Mouse (Mus musculus) left cerebral cortex, postnatal 4 days (tissue): Measurements from ENCODE around the gene Gm26897. TPM values are rescaled to one million over a fixed set of nuclear protein-coding genes. Genes with fewer than 3 reads are reported as not detected.
A peak's percentile ranks its signal among the peaks of the same experiment; 100 is the strongest.

Experiments used
- DNase-seq: peaks from one replicate; pipeline ENCODE4 v3.0.0-alpha.2; 2022
- intact Hi-C: fragments of 180-260 bp; cut with DNase I; formaldehyde crosslinking; loops from one replicate; pipeline ENCODE4 v1.15.1; 2025
- total RNA-seq, 2 experiments: library from RNA; stranded (reverse); gene quantifications; 2 replicates each; pipeline ENCODE4 v1.2.3; 2021

The Gm26897 gene
- total RNA-seq, 2 experiments from 2014 or later: not detected

DNA sequence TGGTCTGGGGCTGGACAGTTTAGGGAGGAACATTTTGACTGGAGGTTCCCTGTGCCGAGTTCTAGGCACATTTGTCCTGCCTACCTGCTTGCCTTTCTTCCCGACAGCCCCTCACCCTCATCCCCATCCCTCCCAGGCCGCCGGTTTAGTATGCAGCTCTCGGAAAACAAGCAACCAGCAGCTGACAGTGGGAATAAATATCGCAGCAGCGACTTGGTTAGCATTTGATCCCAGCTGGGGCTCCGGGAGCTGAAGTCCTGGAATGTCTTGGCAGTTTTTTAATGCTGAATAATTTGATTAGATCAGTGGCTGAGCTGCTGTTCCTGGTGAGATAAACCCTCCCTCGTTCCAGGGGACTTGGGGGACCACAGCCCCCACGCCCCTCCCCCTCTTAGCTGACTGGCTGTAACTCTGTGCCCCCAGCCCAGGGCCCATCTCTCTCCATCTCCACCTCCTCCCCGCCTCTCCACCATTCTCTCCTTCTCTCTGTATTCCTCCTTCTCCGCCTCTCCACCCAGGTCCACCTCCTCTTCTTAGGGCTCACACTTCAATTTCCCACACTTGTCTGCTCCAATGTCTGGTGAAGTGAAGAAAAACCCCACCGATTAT, 8.7 kb downstream of the Gm26897 start:
- intact Hi-C loops: loop anchor here (10.0 kb wide), 1 partner anchor 158 kb away; no protein-coding TSS in a partner anchor
- no peak for DNase-seq

GRCm38 (mm10) chr5:111749599-111749998, 15.9 kb downstream of the Gm26897 start:
- no peak for DNase-seq
- intact Hi-C loops: loop anchor here (10.0 kb wide), 1 partner anchor 165 kb away; no protein-coding TSS in a partner anchor

DNA sequence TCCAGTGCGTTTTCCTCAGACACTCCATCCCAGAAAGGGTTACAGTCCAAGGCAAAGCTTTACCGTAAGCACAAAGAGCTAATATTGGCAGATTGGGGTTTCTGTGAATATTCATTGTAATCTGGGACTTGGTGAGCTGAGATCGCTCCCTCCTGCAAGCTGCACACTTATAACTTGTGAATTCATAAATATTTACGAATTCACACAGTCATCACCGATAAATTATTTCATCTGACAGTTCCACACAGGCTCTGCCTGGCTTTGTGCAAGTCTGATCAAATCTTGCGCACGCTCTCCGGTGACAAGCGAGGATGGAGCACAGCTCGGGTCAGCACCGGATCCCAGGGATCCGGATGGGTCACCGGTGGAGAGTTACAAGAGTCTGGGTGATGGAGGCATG, 16.4 kb downstream of the Gm26897 start:
- intact Hi-C loops: no loop called here
- DNase-seq: no peak

DNA sequence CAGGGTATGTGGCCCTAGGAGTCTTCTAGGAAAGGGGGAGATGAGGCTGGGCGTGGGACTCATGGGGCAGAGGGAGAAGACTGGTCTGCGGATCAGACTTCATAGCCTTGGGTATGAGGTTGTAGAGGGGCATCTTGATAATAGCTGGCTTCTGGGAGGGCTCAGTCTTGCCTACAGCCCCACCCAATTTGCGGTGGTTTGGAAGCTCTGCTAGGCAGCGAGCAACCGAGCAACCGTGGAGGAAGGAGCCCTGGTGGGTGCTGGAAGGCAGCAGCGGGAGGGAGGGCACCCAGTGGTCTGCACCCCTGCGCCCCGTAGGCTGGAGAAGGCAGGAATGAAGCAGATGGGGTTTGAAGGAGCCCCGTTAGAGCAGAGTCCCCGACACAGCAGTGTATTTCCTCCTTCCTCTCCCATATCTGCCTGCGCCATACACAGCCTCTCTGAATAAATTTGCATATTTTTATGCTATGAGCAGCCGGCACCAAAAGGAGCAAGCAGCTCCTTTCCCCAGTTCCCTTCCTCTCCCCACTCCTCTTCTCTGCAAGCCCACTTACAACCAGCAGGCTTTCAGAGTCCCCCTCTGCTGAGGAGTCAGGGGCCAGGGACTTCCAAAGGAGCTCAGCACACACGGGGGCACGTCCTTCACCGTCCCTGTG, 20.9 kb downstream of the Gm26897 start:
- intact Hi-C loops: no loop called here
- DNase-seq: no peak

- DNase-seq: no peak
Observed at GRCm38 (mm10) chr5:111755330-111755729, 21.6 kb downstream of the Gm26897 start.

GRCm38 (mm10) chr5:111760721-111761480, 27.2 kb downstream of the Gm26897 start:
- no peak for DNase-seq
- intact Hi-C loops: loop anchor here (10.0 kb wide), 2 partner anchors 94 to 284 kb away; no protein-coding TSS in a partner anchor

More at GRCm38 (mm10) chr5:111755330-111755729, 21.6 kb downstream of the Gm26897 start:
- intact Hi-C loops: no loop called here

DNA sequence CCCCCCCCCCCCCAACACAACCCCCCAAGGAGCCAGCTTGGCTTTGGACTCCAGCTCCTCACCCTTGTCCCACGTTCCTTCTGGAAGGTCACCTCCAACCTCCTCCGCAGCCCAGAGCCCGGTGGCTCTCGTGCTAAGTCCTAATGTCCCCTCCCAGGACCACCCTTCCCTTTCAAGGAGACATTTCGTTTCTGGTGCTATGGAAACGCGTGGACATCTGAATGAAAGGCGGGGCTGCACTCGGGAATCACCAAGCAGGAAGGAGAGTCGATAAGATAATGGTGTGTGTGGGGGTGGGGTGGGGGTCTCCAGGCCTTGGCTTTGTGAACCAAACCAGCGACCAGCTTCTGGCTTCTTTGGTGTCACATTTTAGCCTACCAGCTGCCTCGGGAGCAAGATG, 27.9 kb downstream of the Gm26897 start:
- intact Hi-C loops: loop anchor here (10.0 kb wide), 2 partner anchors 93 to 283 kb away; no protein-coding TSS in a partner anchor
- DNase-seq: no peak

DNA sequence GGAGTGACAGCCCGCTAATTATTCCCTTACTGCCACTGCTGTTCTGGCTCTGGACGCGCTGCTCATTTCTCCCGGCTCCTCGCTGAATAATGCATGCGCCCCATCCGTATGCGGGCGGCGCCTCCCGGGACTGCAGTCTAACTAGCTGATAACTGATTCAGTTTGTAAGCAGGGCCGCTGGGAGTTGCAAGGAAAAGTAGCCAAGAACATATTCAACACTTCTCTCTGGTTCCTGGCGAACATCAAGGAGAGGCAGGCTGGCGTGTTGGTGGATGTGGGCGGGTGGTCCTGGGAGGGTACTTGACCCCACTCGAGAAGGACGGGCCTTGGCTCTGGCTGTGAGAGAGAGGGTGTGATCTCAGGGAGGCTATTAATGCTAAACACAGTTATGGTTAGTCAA, 28.4 kb downstream of the Gm26897 start:
- intact Hi-C loops: loop anchor here (10.0 kb wide), 2 partner anchors 93 to 283 kb away; no protein-coding TSS in a partner anchor
- DNase-seq: peak; percentile 63

DNA sequence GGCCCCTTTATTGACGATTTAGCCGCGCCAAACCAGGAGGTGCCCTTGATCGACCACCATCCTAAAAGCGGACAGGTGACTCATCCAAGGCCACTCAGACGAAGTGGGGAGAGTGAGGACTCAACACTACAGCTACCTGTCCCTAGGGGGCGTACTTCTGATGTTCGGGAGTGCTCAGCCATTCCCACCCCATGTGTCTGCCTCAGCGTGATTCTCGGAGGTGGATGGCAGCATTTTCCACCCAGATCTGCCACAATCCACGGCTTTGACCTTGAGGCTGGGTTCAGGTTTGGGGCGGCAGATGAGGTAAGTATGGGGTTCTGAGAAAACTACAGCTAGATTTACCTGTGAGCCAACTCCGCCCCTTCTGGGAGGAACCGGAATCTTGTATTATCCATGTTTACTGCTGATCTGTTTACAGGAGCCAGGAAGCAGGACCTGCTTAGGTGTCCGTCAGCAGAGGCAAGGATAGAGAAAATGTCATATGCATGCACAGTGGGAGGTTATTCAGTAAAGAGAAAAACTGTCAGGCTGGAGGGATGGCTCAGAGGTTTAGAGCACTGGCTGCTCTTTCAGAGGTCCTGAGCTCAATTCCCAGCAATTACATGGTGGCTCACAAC, 32.1 kb downstream of the Gm26897 start:
- DNase-seq: no peak
- intact Hi-C loops: loop anchor here (10.0 kb wide), 2 partner anchors 89 to 279 kb away; no protein-coding TSS in a partner anchor

DNA sequence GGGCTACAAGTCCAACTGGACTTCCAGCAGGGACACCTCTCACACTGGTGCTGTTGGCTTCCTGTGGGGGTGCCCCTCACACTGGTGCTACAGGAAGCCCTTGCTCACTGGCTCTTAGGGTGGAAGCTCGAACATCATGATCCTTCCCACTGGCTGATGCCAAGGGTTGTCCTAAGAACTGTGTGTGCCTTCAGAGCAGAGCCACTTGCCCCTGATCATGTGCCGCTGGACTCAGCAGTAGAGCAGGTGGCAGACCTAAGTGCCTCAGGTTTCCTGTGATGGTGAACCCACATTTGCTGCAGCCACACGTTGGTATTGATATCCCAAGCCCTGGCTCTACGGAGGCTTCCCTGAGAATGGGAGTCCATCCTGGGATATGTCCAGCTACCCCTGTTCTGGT, 33.0 kb downstream of the Gm26897 start:
- intact Hi-C loops: loop anchor here (10.0 kb wide), 2 partner anchors 88 to 278 kb away; no protein-coding TSS in a partner anchor
- DNase-seq: no peak

DNA sequence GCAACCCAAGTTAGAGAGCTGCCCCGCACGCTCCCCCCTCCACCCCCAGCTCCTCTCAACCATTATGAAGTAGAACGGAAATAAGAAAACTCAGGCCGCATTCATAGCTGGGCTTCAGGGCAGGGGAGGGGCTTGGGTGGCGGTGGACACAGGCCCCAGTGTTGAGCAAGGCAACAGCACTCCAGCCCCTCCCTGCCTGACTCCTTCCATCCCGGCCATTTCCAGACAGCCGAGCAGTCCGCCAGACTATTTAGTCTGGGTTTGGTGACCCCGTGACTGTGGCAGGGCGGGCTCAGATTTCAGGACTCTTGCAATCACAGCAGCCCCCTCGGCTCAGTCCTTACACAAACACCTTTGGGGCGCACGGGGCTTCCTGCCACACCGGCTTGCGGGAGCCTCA, 36.5 kb downstream of the Gm26897 start:
- intact Hi-C loops: no loop called here
- DNase-seq: peak; percentile 32

GRCm38 (mm10) chr5:111772127-111772526, 38.4 kb downstream of the Gm26897 start:
- no peak for DNase-seq
- intact Hi-C loops: no loop called here

- intact Hi-C loops: no loop called here
- DNase-seq: no peak
Observed at GRCm38 (mm10) chr5:111772591-111773406, 39.1 kb downstream of the Gm26897 start.

DNA sequence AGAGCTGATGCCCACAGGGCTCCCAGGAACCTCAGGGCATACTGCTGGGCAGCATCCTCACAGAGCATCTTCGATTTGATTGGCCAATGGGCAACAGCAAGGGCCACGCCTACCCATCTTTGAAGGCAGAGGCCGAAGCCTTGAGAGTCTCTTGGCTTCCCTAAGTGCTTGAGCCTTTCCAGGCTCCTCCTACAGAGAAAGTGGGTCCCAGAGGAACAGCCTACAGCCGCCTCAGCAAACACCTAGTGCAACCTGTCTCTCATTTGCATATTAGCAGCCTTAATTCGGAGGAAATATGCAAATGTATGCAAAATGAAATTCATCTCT, 39.6 kb downstream of the Gm26897 start:
- DNase-seq: no peak
- intact Hi-C loops: no loop called here

- intact Hi-C loops: no loop called here
Observed at GRCm38 (mm10) chr5:111776246-111776645, 42.5 kb downstream of the Gm26897 start.

GRCm38 (mm10) chr5:111778093-111778492, 44.4 kb downstream of the Gm26897 start:
- no peak for DNase-seq
- intact Hi-C loops: no loop called here

More at GRCm38 (mm10) chr5:111776246-111776645, 42.5 kb downstream of the Gm26897 start:
- DNase-seq: no peak

DNA sequence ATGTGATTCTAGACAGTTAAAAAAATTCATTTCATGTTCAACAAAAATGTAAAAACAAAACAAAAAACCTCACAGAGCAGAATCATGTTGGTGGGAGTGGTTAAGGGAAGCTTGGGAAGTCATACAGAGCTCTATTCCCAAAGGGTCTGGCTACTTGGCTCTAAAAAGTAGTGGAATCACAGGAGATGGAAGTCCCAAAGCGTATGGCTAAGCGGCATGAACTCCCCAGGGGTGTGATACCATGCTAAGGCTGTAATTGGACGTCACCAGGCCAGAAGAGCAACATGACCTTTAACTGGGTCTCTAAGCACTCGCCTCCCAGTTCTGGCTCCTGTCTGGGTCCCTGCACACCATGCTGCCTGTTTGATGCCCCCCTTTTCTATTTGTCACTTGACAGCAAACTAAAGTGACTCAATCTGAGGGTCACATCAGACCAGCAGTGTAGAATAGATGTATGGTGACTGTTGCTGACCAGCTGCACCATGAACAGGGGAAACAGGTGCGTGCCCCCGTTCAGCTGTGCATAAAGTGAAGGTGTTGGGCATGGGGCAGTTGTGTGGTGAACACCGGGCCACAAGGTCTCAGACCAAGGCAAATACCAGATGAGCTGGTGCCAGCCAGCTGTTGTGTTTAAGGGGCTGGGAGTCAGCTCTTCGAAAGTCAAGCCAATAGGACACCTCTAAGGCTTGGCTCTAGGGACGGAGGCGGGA, 46.2 kb downstream of the Gm26897 start:
- no peak for DNase-seq
- intact Hi-C loops: no loop called here
